Mouse (Mus musculus) testis, adult 2 months (tissue): ENCODE measurements around the gene Lamtor4.

Source experiments
- CTCF ChIP-seq: fragments of 200-500 bp; IDR thresholded peaks from 2 replicates; pipeline ENCODE4 v1.5.1; 2012; ENCODE audit warnings: low read depth, mild to moderate bottlenecking, inconsistent platforms, low read length, moderate library complexity; ENCODE audit not compliant: control insufficient read depth, insufficient read depth, insufficient replicate concordance
- POLR2A ChIP-seq: fragments of 200-500 bp; IDR thresholded peaks from 2 replicates; pipeline ENCODE4 v1.6.1; 2012; ENCODE audit warnings: low read depth, mild to moderate bottlenecking, inconsistent platforms, low read length, moderate library complexity; ENCODE audit not compliant: control insufficient read depth

DNA sequence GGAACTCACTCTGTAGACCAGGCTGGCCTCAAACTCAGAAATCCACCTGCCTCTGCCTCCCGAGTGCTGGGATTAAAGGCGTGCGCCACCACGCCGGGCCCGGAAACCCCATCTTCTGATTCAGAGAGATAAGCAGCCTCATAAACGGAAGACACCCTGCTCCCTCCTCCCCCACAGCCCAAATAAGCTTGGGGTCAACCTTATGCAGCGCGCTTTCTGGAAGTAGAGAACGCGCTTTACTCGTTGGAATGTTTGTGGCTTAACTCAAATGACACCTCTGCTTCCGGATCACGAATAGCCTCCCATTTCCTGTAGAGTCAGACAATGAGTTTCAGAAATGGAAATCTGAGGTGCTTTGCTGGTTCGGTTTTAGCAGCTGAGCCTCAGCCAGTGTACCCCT is 25.5 kb downstream of the Lamtor4 start:
- TF ChIP-seq POLR2A, result no peak
- no peak for TF ChIP-seq CTCF
